Mouse (Mus musculus) heart, adult 2 months (tissue): ENCODE data around the gene Lbhd1.

ENCODE experiments used
- CTCF ChIP-seq: fragments of 200-600 bp; IDR thresholded peaks from 2 replicates; pipeline ENCODE4 v1.8.1; 2022; ENCODE audit warnings: antibody characterized with exemption, mild to moderate bottlenecking, moderate library complexity
- EP300 ChIP-seq: fragments of 200-500 bp; IDR thresholded peaks from 2 replicates; pipeline ENCODE4 v1.6.1; 2011; ENCODE audit warnings: low read depth, low read length, control low read depth; ENCODE audit not compliant: insufficient read depth
- POLR2A ChIP-seq: fragments of 200-500 bp; IDR thresholded peaks from 2 replicates; pipeline ENCODE4 v1.6.1; 2011; ENCODE audit warnings: mild to moderate bottlenecking, low read depth, low read length, control low read depth; ENCODE audit not compliant: insufficient read depth

- TF ChIP-seq POLR2A (no peak), CTCF (no peak), EP300 (no peak)
These were observed 57.1 kb downstream of the Lbhd1 start for GRCm38 (mm10) chr19:8940526-8941133.
